ENCODE assay signal across 20 mouse cellular contexts in genomic region chr19:57545071-57545470, GRCm38 (mm10).
"Had no signal": no experiment of that assay in that cellular context is flagged by ENCODE, and none has a peak within 500 bp of the region (broad histone marks: within the 10 kb centered on the region; RNA-seq: fewer than 3 reads in every experiment).

No protein-coding gene starts in this region.

- DNase-seq: lung, adult 18-20 months; lung, embryonic 14.5 days; lung, postnatal 10 days; lung, postnatal 4 days; midbrain, embryonic 14.5 days; retina, postnatal 1 day; right cerebral cortex, adult 18-20 months; right cerebral cortex, postnatal 25 days; right cerebral cortex, postnatal 4 days; thymus, adult 2 months; thymus, postnatal 25 days; thymus, postnatal 4 days had no signal

- H3K27me3 ChIP-seq: neural tube, embryonic 13.5 days; stomach, embryonic 15.5 days had no signal

- H3K27ac ChIP-seq: midbrain, embryonic 10.5 days; midbrain, embryonic 12.5 days; stomach, embryonic 15.5 days; stomach, postnatal 0 days had no signal

- H3K9me3 ChIP-seq: midbrain, embryonic 10.5 days; midbrain, embryonic 12.5 days; neural tube, embryonic 13.5 days; neural tube, embryonic 15.5 days; stomach, embryonic 15.5 days had no signal

- H3K4me1 ChIP-seq: stomach, embryonic 15.5 days had no signal

- H3K4me2 ChIP-seq: lung, embryonic 14.5 days; midbrain, embryonic 12.5 days; stomach, embryonic 15.5 days had no signal

- H3K4me3 ChIP-seq: midbrain, embryonic 10.5 days; midbrain, embryonic 12.5 days; myocyte; neural tube, embryonic 13.5 days; neural tube, embryonic 15.5 days; stomach, embryonic 15.5 days had no signal

- H3K36me3 ChIP-seq: midbrain, embryonic 10.5 days; midbrain, embryonic 12.5 days; neural tube, embryonic 13.5 days; neural tube, embryonic 15.5 days; stomach, embryonic 15.5 days had no signal

- ATAC-seq: midbrain, embryonic 16.5 days had no signal

- H3K9ac ChIP-seq: lung, embryonic 14.5 days; midbrain, embryonic 12.5 days; neural tube, embryonic 13.5 days; neural tube, embryonic 15.5 days; stomach, embryonic 15.5 days had no signal
